Mouse (Mus musculus) kidney, adult 8-10 months (tissue): ENCODE data around the gene Pcna.

Source experiments
- DNase-seq, 2 experiments: peaks; one replicate each; pipeline ENCODE4 v3.0.0; 2022

Pcna gene

GRCm38 (mm10) chr2:132232413-132232945 lies 20.6 kb downstream of the Pcna start:
- DNase-seq: no peak

DNA sequence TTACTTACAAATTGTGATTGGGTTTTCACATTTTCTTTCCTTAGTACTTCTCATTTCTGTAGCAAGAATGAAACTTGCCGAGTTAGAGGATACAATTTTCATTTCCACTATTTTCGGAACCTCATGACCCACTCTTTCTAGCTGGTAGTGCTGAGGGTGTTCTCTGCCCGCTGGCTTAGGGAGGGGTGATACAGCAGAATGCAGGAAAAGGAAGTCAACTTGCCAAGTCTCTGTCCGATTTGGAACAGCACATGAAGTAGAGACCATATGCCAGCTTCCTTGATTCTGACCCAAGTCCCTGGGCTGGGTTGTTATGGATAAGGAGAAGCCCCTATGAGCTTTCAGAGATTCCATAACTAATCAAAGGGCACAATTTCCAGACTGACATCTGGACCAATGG lies 28.8 kb downstream of the Pcna start:
- DNase-seq: no peak

DNA sequence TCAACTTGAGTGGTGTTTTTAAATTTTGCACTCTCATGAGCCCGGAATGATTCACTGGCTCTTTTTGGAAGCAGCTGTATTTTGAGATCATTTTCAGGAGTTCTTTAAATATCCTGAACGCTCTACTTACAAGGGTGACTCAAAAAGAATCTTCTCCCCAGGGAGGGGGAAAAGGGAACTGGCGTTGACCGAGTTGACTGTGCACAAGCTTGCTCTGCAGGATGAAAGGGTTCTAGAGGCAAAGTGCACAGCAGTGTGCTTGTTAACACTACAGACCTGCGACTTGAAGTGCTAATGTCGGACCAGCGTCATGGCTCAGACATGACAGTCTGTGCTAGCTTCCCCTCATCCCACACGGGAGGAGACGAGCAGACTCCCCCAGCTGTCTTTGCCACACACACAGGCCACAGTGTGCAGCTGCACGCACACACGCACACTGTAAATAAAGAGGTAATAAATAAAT lies 31.5 kb downstream of the Pcna start:
- DNase-seq: no peak

- no peak for DNase-seq
Observed at GRCm38 (mm10) chr2:132211995-132212656, 41.0 kb downstream of the Pcna start.

DNA sequence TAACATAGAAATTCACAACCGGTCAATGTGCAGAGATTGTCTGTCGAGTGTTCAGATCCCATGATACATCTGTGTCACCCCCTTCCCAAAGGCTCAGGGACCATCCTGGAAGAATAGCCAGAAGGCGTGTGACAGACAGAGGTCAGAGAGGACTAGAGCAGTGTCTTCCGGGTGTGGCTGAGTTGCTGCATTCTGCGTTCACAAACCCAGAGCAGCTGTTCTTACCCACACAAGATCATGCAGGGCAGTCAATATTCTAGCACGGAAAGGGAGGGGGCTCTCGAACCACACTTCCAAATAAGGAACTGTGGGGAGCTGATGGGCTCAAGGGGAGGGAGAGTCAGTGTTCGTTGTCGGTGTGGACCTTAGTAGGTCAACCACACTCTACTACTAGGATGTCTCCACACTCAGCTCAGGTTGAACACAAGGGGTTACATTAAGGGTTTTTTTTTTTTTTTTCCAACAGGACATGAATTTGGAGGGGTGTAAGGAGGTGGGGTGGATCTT lies 42.3 kb downstream of the Pcna start:
- no peak for DNase-seq

DNA sequence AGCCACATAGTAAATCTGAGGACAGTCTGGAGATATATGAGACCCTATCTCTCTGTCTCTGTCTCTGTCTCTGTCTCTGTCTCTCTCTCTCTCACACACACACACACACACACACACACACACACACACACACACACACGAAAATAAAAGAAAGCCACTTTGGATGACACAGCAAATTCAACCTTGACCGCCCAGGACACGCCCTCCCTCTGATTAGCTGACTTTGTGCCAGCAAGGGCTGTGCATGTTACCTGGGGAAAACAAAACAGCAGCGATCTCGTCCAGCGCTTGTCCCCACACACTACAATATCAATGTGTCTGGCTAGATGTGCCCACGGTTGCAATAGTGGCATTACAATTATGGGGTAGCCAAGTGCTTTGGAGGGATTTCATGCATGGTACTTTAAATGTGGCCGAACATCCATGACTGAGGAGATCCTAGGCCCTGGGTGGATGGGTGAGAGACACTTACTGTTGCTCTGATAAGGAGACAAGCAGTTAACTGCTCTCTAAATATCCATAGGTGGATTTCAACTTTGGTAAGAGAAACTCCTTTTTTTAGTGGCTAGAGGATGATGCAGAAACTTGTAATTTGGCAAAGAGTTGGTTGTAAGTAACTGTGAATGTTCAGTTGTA lies 44.8 kb downstream of the Pcna start:
- no peak for DNase-seq

DNA sequence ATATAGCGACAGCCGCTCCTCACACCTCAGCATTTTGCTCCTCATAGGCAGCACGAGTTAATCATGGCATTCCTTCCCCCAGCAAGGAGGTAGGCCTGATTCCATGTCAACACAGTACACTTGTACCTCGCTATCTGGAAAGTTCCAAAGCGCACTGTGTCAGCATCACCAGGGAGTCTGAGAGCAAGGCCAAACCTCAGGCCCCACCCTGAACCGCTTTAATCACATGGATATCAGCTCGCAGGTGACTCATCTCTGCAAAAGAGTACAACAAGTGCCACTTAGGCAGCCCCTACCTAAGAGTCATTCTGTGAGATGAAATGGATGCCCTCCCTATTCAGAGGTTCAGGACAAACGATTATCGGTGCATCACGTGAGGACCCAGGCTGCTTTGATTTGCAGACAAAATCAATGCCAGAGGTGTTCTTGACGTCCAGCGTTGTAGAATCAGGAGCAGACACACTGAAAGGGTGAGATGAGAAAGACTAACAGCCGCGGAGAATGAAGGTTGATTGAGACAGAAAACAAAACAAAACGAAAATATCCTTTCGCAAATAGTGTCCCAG lies 46.7 kb downstream of the Pcna start:
- DNase-seq: no peak

GRCm38 (mm10) chr2:132205549-132205948 lies 47.6 kb downstream of the Pcna start:
- DNase-seq: no peak

DNA sequence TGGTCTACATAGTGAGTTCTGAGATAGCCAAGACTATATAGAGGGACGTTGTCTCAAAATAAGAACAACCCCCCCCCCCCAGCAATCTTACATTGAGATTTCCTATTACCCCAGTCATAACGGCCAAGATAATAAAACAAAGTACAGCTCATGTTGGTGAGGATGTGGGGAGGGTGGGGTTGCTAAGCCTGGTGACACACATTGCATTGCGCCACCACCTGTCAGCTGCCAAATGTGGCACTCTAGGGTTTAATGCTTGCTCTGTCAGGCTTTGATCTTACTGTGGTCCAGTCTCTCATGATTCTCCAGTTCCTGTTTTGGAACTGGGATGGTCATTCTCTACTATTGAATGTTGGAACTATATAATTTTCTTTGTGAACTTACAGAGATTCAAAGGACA lies 49.3 kb downstream of the Pcna start:
- DNase-seq: no peak

GRCm38 (mm10) chr2:132203186-132203585 lies 49.9 kb downstream of the Pcna start:
- DNase-seq: no peak
